Mouse (Mus musculus) mouse trophoblast stem cell (cell line): ENCODE measurements at regions not wholly inside any gene's neighbourhood (a gene's known extent, or its start where the extent isn't known, plus 50 kb on each side); places are given as distances from the start of the nearest gene placed in this dataset.

Experiments used
- in situ Hi-C, 2 experiments: fragments of 300-500 bp; cut with MseI, MboI; formaldehyde crosslinking; loops; 2 replicates in 1 of 2; 3 replicates in 1 of 2; pipeline ENCODE4 v1.15.1; 2025

GRCm38 (mm10) chr13:54893651-54894050 is 55.6 kb upstream of the Unc5a start:
- in situ Hi-C loops = no loop called here

GRCm38 (mm10) chr13:54895981-54896380 is 53.2 kb upstream of the Unc5a start:
- in situ Hi-C loops = no loop called here
